Comparison of ENCODE assay signal across 27 mouse cellular contexts in the genomic region with DNA sequence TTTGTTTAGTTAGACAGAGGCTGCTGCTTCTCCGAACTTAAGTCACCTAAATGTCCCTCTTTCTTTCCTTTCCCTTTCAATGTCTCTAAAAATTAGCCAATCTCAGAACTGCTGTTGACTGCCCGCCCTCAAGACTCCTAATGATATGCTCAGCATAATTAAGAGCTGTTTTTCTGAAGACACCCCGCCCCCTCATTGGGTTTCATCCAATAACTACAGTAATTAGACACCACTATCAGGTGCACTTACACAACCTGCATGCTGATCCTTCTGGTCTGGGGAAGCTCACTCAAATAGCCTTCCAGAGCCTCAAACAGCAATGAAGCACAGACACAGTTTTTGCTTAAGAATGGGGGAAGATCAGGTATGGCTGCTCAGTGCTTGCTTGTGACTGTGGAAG. TPM values are rescaled to one million over a fixed set of nuclear protein-coding genes. Genes with fewer than 3 reads are reported as not detected.
A peak's percentile ranks its signal among the peaks of the same experiment; 100 is the strongest.
DNase-seq lines count a peak whose midpoint lies in the region; ATAC-seq and TF ChIP-seq lines count a peak whose summit lies in the region.
"Had no signal": no experiment of that assay in that cellular context is flagged by ENCODE, and none has a peak within 500 bp of the region (broad histone marks: within the 10 kb centered on the region; RNA-seq: fewer than 3 reads in every experiment).

No protein-coding gene starts in this region.

- 37% methylated on average over 3 of the region's 3 CpGs for WGBS in forebrain, embryonic 14.5 days
- WGBS in forebrain, postnatal 0 days = 46% methylated on average over 3 of the region's 3 CpGs

- H3K36me3 ChIP-seq in forebrain, embryonic 14.5 days (ENCODE audit: control insufficient read depth, insufficient read depth, low read length) = peaks cover 44% of the 10 kb centered on the region
- peaks cover 56% of the 10 kb centered on the region for H3K36me3 ChIP-seq in forebrain, postnatal 0 days (ENCODE audit: insufficient read depth)
- peaks cover 1 to 6% of the 10 kb centered on the region in 2 experiments; a peak in 3 of 4 replicates for H3K36me3 ChIP-seq in MEL (ENCODE audit: control insufficient read depth in 1 of 2, insufficient read depth in 2 of 2, low read length in 2 of 2)

- H3K9me3 ChIP-seq in forebrain, embryonic 14.5 days (replicated peaks; ENCODE audit: control insufficient read depth, low read length) = no peaks in the 10 kb centered on the region
- H3K9me3 ChIP-seq in forebrain, postnatal 0 days (ENCODE audit: low read length) = no peaks in the 10 kb centered on the region
- no peaks in the 10 kb centered on the region for H3K9me3 ChIP-seq in MEL (replicated peaks; ENCODE audit: insufficient read depth, low read length)
- H3K9me3 ChIP-seq: embryonic facial prominence, embryonic 12.5 days; G1E; heart, embryonic 10.5 days had no signal

- H3K4me3 ChIP-seq in forebrain, embryonic 14.5 days (ENCODE audit: low read depth, low read length) = no peak overlapping the region
- no peak overlapping the region for H3K4me3 ChIP-seq in forebrain, postnatal 0 days (ENCODE audit: low read depth, low read length)
- no peak overlapping the region for H3K4me3 ChIP-seq in MEL (ENCODE audit: control insufficient read depth in 1 of 2, insufficient read depth in 1 of 2, low read depth in 2 of 2, low read length in 2 of 2)
- H3K4me3 ChIP-seq: embryonic facial prominence, embryonic 12.5 days; erythroblast, embryonic 14.5 days; forebrain, embryonic 10.5 days; forebrain, embryonic 13.5 days; heart, adult 2 months; heart, embryonic 10.5 days; heart, embryonic 13.5 days had no signal

- no peak for TF ChIP-seq POLR2A in MEL (IDR thresholded peaks at IDR 0.05; ENCODE audit: control insufficient read depth in 1 of 2, insufficient read depth in 1 of 2, low read depth in 1 of 2, low read length in 2 of 2, poor library complexity in 1 of 2)

- no peaks in the 10 kb centered on the region for H3K27me3 ChIP-seq in forebrain, embryonic 14.5 days (replicated peaks; ENCODE audit: control insufficient read depth, insufficient read depth, low read length)
- H3K27me3 ChIP-seq in forebrain, postnatal 0 days (ENCODE audit: insufficient read depth, low read length) = no peaks in the 10 kb centered on the region
- no peaks in the 10 kb centered on the region for H3K27me3 ChIP-seq in MEL (ENCODE audit: control insufficient read depth in 1 of 2, insufficient read depth in 2 of 2, low read length in 2 of 2)
- H3K27me3 ChIP-seq: CH12.LX; embryonic facial prominence, embryonic 12.5 days; forebrain, embryonic 13.5 days; heart, embryonic 13.5 days had no signal

- H3K4me1 ChIP-seq in forebrain, embryonic 14.5 days (ENCODE audit: control insufficient read depth, insufficient read depth, low read length) = 0 out of 2 replicates have a peak, but pooled peaks cover 4% of the 10 kb centered on the region
- H3K4me1 ChIP-seq in forebrain, postnatal 0 days (ENCODE audit: insufficient read depth) = no peaks in the 10 kb centered on the region
- H3K4me1 ChIP-seq in MEL (ENCODE audit: control insufficient read depth in 1 of 2, insufficient read depth in 2 of 2, low read length in 2 of 2) = peaks cover 0 to 7% of the 10 kb centered on the region in 2 experiments; a peak in 2 of 4 replicates
- H3K4me1 ChIP-seq: embryonic facial prominence, embryonic 12.5 days; heart, embryonic 10.5 days; heart, embryonic 13.5 days had no signal

- no peak overlapping the region for H3K9ac ChIP-seq in forebrain, embryonic 14.5 days (ENCODE audit: low read length)
- no peak overlapping the region for H3K9ac ChIP-seq in forebrain, postnatal 0 days
- no peak overlapping the region for H3K9ac ChIP-seq in MEL (ENCODE audit: control insufficient read depth, low read depth, low read length, poor library complexity, severe bottlenecking)
- H3K9ac ChIP-seq: embryonic facial prominence, embryonic 12.5 days; forebrain, embryonic 13.5 days; heart, embryonic 13.5 days; hindbrain, embryonic 14.5 days had no signal

- no peak for TF ChIP-seq EP300 in MEL (IDR thresholded peaks at IDR 0.05; ENCODE audit: low read depth in 1 of 2, low read length in 2 of 2)

- no peaks in the 10 kb centered on the region for H3K79me2 ChIP-seq in MEL (ENCODE audit: control insufficient read depth, insufficient read depth, low read length, poor library complexity)

- peak; percentile 42 for DNase-seq in forebrain, embryonic 14.5 days (ENCODE audit: low spot score)
- no peak for DNase-seq in forebrain, postnatal 0 days
- DNase-seq in kidney, postnatal 14 days = peak; percentile 19
- DNase-seq in kidney, adult 11 months = no peak
- DNase-seq in MEL (ENCODE audit: low read depth, low spot score) = peak; percentile 30
- peak; percentile 51 for DNase-seq in fat pad, adult 2 months (ENCODE audit: extremely low read depth, low read depth, low spot score)
- no peak for DNase-seq in adrenal gland, adult (ENCODE audit: inconsistent age in 2 of 2, low spot score in 1 of 2)
- DNase-seq: adrenal gland, adult 8-10 months; adrenal gland, postnatal 25 days; cerebellum, adult 18-20 months; cerebellum, adult 9-10 months; cerebellum, postnatal 14 days; gastrocnemius, postnatal 25 days; heart, adult 2 months; heart, postnatal 14 days; heart, postnatal 4 days had no signal

- no peak for ATAC-seq in forebrain, embryonic 14.5 days
- no peak for ATAC-seq in forebrain, postnatal 0 days
- ATAC-seq: forebrain, embryonic 13.5 days; hindbrain, postnatal 0 days; inflammation-experienced regulatory T-cells, adult 6 months had no signal

- no peak for TF ChIP-seq CTCF in forebrain, postnatal 0 days (IDR thresholded peaks at IDR 0.05; ENCODE audit: low read depth)
- no peak for TF ChIP-seq CTCF in MEL (IDR thresholded peaks at IDR 0.05 in 2 of 3, conservative IDR thresholded peaks at IDR 0.05 in 1 of 3; ENCODE audit: control insufficient read depth in 1 of 3, insufficient read depth in 1 of 3, low read depth in 2 of 3, low read length in 3 of 3, poor library complexity in 1 of 3, severe bottlenecking in 1 of 3)

- H3K4me2 ChIP-seq in forebrain, embryonic 14.5 days (ENCODE audit: low read length) = no peak overlapping the region
- no peak overlapping the region for H3K4me2 ChIP-seq in forebrain, postnatal 0 days (ENCODE audit: low read depth)
- H3K4me2 ChIP-seq: embryonic facial prominence, embryonic 12.5 days; forebrain, embryonic 13.5 days; heart, embryonic 13.5 days; hindbrain, embryonic 14.5 days had no signal

- no peak for TF ChIP-seq RAD21 in MEL (IDR thresholded peaks at IDR 0.05; ENCODE audit: low read depth, low read length)

- H3K27ac ChIP-seq in forebrain, embryonic 14.5 days (ENCODE audit: low read depth, low read length) = no peak overlapping the region
- no peak overlapping the region for H3K27ac ChIP-seq in forebrain, postnatal 0 days (ENCODE audit: low read depth, low read length)
- H3K27ac ChIP-seq in MEL (ENCODE audit: control insufficient read depth, low read depth, low read length) = no peak overlapping the region
- H3K27ac ChIP-seq: embryonic facial prominence, embryonic 12.5 days; forebrain, embryonic 10.5 days; forebrain, embryonic 13.5 days; heart, adult 2 months; heart, embryonic 10.5 days; heart, embryonic 13.5 days; hindbrain, embryonic 14.5 days; hindbrain, postnatal 0 days had no signal

TF ChIP-seq in MEL, 35 proteins besides CTCF, POLR2A, EP300 and RAD21:
- TF ChIP-seq NRF1 (IDR thresholded peaks at IDR 0.05; ENCODE audit: insufficient read depth, low read depth, low read length, poor library complexity, severe bottlenecking) (no peak), SIN3A (IDR thresholded peaks at IDR 0.05; ENCODE audit: low read length) (no peak), POLR2AphosphoS5 (IDR thresholded peaks at IDR 0.05; ENCODE audit: borderline replicate concordance, low read depth, low read length) (no peak), MAX (IDR thresholded peaks at IDR 0.05; ENCODE audit: low read length) (no peak), ZC3H11A (IDR thresholded peaks at IDR 0.05; ENCODE audit: low read depth, low read length) (no peak), BHLHE40 (IDR thresholded peaks at IDR 0.05; ENCODE audit: borderline replicate concordance, low read depth, low read length) (no peak), GATA1 (IDR thresholded peaks at IDR 0.05; ENCODE audit: low read depth, low read length) (no peak), USF1 (IDR thresholded peaks at IDR 0.05; ENCODE audit: low read depth, low read length) (no peak), MEF2A (IDR thresholded peaks at IDR 0.05; ENCODE audit: extremely low read depth, insufficient replicate concordance, low read depth, low read length, poor library complexity, severe bottlenecking) (no peak), CHD2 (IDR thresholded peaks at IDR 0.05; ENCODE audit: low read length) (no peak), MAZ (IDR thresholded peaks at IDR 0.05; ENCODE audit: low read depth, low read length) (no peak), TBP (IDR thresholded peaks at IDR 0.05; ENCODE audit: low read depth, low read length) (no peak), ETS1 (IDR thresholded peaks at IDR 0.05; ENCODE audit: low read depth, low read length) (no peak)

RNA-seq across cellular contexts. Expression of gene Slc4a11, which starts 52.4 kb away (rescaled TPM):
- 0.52 and 0.64 TPM in 2 replicates for polyA plus RNA-seq in forebrain, embryonic 14.5 days (2014; fragmentation: Nextera tagmentation; extraction: Ambion mirVana)
- total RNA-seq in forebrain, postnatal 0 days (2014; rRNA removed) = 0.31 and 0.76 TPM in 2 replicates
- 0.28 and 0.51 TPM in 2 replicates for polyA plus RNA-seq in forebrain, postnatal 0 days (2015; fragmentation: Nextera tagmentation; extraction: Ambion mirVana)
- 0.13 and 0.31 TPM in 2 replicates for total RNA-seq in MEL (2012; rRNA removed)
- 1 to 10 TPM in 1 of 2 experiments, not detected in 1; 1.6 TPM for polyA plus RNA-seq in MEL (2012; ENCODE audit: insufficient read depth in 1 of 2, insufficient read length in 2 of 2, low read depth in 1 of 2, low replicate concordance in 2 of 2, missing spikeins in 1 of 2)
- polyA plus RNA-seq: erythroblast, embryonic 14.5 days had no signal

Comparison
In these comparisons a context has a peak if more than half of its experiments do, and no peak if none do; other contexts are left out.
1. DNase-seq: peak in forebrain, embryonic 14.5 days (single experiment), kidney, postnatal 14 days (single experiment), MEL (single experiment) and fat pad, adult 2 months (single experiment); none in forebrain, postnatal 0 days (single experiment), kidney, adult 11 months (single experiment) and adrenal gland, adult (0 of 2).